Mouse (Mus musculus) forelimb bud, embryonic 11.5 days (tissue): ENCODE measurements around the gene Ppfia1.

Experiments
- DNase-seq: peaks from one replicate; pipeline ENCODE4 v3.0.0-alpha.2; 2012; ENCODE audit warnings: low read depth, low spot score

Ppfia1 gene

DNA sequence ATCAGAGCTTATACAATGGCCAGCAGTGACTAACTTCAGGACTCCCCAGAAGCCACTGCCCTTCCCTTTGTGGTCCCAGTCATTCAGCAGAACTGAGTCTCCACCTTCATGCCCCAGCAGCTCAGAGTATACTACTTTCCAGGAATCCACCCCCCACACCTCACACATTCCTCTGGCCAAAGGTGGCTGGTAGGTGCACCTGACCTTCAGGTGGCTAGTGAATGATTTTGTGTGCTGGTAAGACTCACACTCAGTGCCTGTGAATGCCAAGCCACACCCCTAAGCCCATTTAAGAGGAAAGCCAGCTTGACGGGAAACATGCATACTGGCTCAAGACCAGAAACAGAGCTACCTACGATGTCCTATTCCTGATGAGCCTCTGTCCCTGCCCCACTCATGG, 120.6 kb downstream of the Ppfia1 start:
- DNase-seq = no peak

DNA sequence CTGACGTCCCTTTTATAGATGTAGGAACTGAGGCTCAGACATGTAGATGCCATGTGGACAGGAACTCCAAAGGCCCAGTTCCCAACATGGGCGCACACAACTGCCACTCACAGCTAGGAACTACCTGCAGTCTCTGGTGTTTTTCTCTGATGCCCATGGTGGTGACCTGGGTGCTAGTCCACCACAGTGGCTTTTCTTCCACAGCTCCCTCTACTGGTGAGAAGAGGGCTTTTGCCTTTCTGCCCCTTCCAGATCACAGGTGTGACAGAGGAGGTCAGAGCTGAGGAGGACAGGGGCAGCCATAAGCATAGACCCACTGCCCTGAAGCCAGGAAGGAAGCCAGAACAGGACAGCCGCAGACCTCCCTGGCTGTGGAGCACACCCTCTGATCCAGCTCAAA, 126.1 kb downstream of the Ppfia1 start:
- DNase-seq = no peak
